ENCODE assay signal across 10 mouse cellular contexts in the genomic region with DNA sequence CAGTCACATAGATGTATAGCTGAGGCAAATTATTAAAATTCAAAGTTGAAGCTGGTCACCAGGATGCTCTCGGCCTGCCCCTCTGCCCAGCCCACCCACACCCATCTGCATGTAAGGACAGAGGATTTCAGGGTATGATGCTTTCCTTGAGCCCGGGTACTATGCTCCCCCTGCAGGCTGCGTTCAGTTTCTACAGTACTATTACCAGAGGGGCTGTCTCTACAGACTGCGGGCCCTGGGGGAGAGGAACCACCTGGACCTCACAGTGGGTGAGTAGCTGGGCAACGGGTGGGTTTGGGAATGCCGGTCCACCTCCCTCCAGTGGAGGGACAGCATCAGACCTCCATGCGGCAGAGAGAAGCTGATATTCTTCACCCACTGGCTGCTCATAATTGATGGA. TPM values are rescaled to one million over a fixed set of nuclear protein-coding genes. Genes with fewer than 3 reads are reported as not detected.
DNase-seq lines count a peak whose midpoint lies in the region; ATAC-seq and TF ChIP-seq lines count a peak whose summit lies in the region.
"Had no signal": no experiment of that assay in that cellular context is flagged by ENCODE, and none has a peak within 500 bp of the region (broad histone marks: within the 10 kb centered on the region; RNA-seq: fewer than 3 reads in every experiment).

No protein-coding gene starts in this region.

- H3K9me3 ChIP-seq in liver, embryonic 12.5 days (replicated peaks): no peaks in the 10 kb centered on the region
- H3K9me3 ChIP-seq in embryonic facial prominence, embryonic 10.5 days: no peaks in the 10 kb centered on the region
- no peaks in the 10 kb centered on the region for H3K9me3 ChIP-seq in neural tube, embryonic 13.5 days
- H3K9me3 ChIP-seq: liver, embryonic 13.5 days; stomach, embryonic 15.5 days had no signal

- H3K79me2 ChIP-seq in liver, adult 2 months (ENCODE audit: control insufficient read depth, insufficient read depth, low read length): no peaks in the 10 kb centered on the region

- ATAC-seq in frontal cortex, adult (ENCODE audit: low TSS enrichment): peak; percentile 53; the same call in 1 of the 2 replicates
- ATAC-seq in liver, embryonic 12.5 days: no peak
- peak; percentile 25; the same call in 1 of the 2 replicates for ATAC-seq in neural tube, embryonic 13.5 days (ENCODE audit: low read depth)

- H3K4me1 ChIP-seq in liver, adult 2 months (ENCODE audit: control insufficient read depth, insufficient read depth, low read length): no peaks in the 10 kb centered on the region
- H3K4me1 ChIP-seq in liver, embryonic 12.5 days: peaks cover 30% of the 10 kb centered on the region
- peaks cover 14% of the 10 kb centered on the region for H3K4me1 ChIP-seq in embryonic facial prominence, embryonic 10.5 days
- H3K4me1 ChIP-seq in neural tube, embryonic 13.5 days (replicated peaks): peaks cover 11% of the 10 kb centered on the region

- WGBS in liver, adult 2 months: 81% methylated on average over 7 of the region's 7 CpGs
- WGBS in liver, embryonic 12.5 days (ENCODE audit: insufficient replicate concordance): 54% methylated on average over 7 of the region's 7 CpGs
- 47% methylated on average over 7 of the region's 7 CpGs for WGBS in embryonic facial prominence, embryonic 10.5 days
- WGBS in neural tube, embryonic 13.5 days: 27% methylated on average over 7 of the region's 7 CpGs

- DNase-seq in frontal cortex, postnatal 14 days (ENCODE audit: low spot score in 2 of 2): no peak
- no peak for DNase-seq in liver, adult 2 months (ENCODE audit: extremely low read depth, low read depth, low spot score)
- peak; percentile 43 for DNase-seq in embryonic facial prominence, embryonic 10.5 days (ENCODE audit: low spot score)
- DNase-seq in c-Kit-positive CD71-positive TER-119-positive erythroid progenitor cells, embryonic 14.5 days (ENCODE audit: low spot score): no peak
- DNase-seq in left cerebral cortex, adult 9 months (ENCODE audit: low spot score in 2 of 2): no peak
- DNase-seq: liver, embryonic 13.5 days had no signal

- H3K9ac ChIP-seq in liver, adult 2 months (ENCODE audit: low read depth, low read length): no peak overlapping the region
- H3K9ac ChIP-seq in liver, embryonic 12.5 days: no peak overlapping the region
- H3K9ac ChIP-seq in neural tube, embryonic 13.5 days: peak overlapping the region; percentile 52
- H3K9ac ChIP-seq: liver, embryonic 13.5 days; stomach, embryonic 15.5 days had no signal

- no peak overlapping the region for H3K27ac ChIP-seq in liver, adult 2 months (replicated peaks; ENCODE audit: insufficient read depth, low read depth, low read length)
- H3K27ac ChIP-seq in liver, embryonic 12.5 days: no peak overlapping the region
- H3K27ac ChIP-seq in embryonic facial prominence, embryonic 10.5 days (replicated peaks): no peak overlapping the region
- no peak overlapping the region for H3K27ac ChIP-seq in neural tube, embryonic 13.5 days (replicated peaks)
- H3K27ac ChIP-seq: liver, embryonic 13.5 days; stomach, embryonic 15.5 days had no signal

- H3K36me3 ChIP-seq in liver, adult 2 months (ENCODE audit: control insufficient read depth, insufficient read depth, low read length): no peaks in the 10 kb centered on the region
- peaks cover 73% of the 10 kb centered on the region for H3K36me3 ChIP-seq in liver, embryonic 12.5 days
- H3K36me3 ChIP-seq in embryonic facial prominence, embryonic 10.5 days (replicated peaks): peaks cover 2% of the 10 kb centered on the region; the same call in 1 of the 2 replicates
- no peaks in the 10 kb centered on the region for H3K36me3 ChIP-seq in neural tube, embryonic 13.5 days
- H3K36me3 ChIP-seq: stomach, embryonic 15.5 days had no signal

- no peak overlapping the region for H3K4me2 ChIP-seq in liver, embryonic 12.5 days
- H3K4me2 ChIP-seq in neural tube, embryonic 13.5 days: no peak overlapping the region
- H3K4me2 ChIP-seq: liver, embryonic 13.5 days; stomach, embryonic 15.5 days had no signal

- no peak for TF ChIP-seq POLR2A in liver, adult 2 months (IDR thresholded peaks at IDR 0.05; ENCODE audit: extremely low read depth, insufficient read depth, low read length)

- no peak overlapping the region for H3K4me3 ChIP-seq in liver, adult 2 months (ENCODE audit: insufficient read depth, low read depth, low read length)
- no peak overlapping the region for H3K4me3 ChIP-seq in liver, embryonic 12.5 days
- no peak overlapping the region for H3K4me3 ChIP-seq in embryonic facial prominence, embryonic 10.5 days
- no peak overlapping the region for H3K4me3 ChIP-seq in neural tube, embryonic 13.5 days
- H3K4me3 ChIP-seq: liver, embryonic 13.5 days; stomach, embryonic 15.5 days had no signal

- no peaks in the 10 kb centered on the region for H3K27me3 ChIP-seq in liver, adult 2 months (ENCODE audit: control insufficient read depth, insufficient read depth, low read length)
- H3K27me3 ChIP-seq in liver, embryonic 12.5 days (replicated peaks): no peaks in the 10 kb centered on the region
- H3K27me3 ChIP-seq in embryonic facial prominence, embryonic 10.5 days (replicated peaks; ENCODE audit: low read depth, poor library complexity, severe bottlenecking): no peaks in the 10 kb centered on the region
- no peaks in the 10 kb centered on the region for H3K27me3 ChIP-seq in neural tube, embryonic 13.5 days
- H3K27me3 ChIP-seq: liver, embryonic 13.5 days; stomach, embryonic 15.5 days had no signal

- peak; percentile 24; the same call in 1 of the 2 replicates for TF ChIP-seq CTCF in liver, adult 2 months (IDR thresholded peaks at IDR 0.05; ENCODE audit: low read depth, low read length)

RNA-seq across cellular contexts. Expression of a gene that starts 17.6 kb away (rescaled TPM):
- total RNA-seq in liver, adult 2 months (2014; rRNA removed): 0.09 and 0.87 TPM in 2 replicates
- polyA plus RNA-seq in liver, adult 2 months (2012; rRNA removed): 0.61 and 0.86 TPM in 2 replicates
- 3.9 and 4.8 TPM in 2 replicates for polyA plus RNA-seq in liver, embryonic 12.5 days (2016; fragmentation: Nextera tagmentation; extraction: Ambion mirVana)
- 1.2 and 2.2 TPM in 2 replicates for polyA plus RNA-seq in embryonic facial prominence, embryonic 10.5 days (2016; fragmentation: Nextera tagmentation; extraction: Ambion mirVana)
- 4.2 and 4.4 TPM in 2 replicates for polyA plus RNA-seq in neural tube, embryonic 13.5 days (2015; fragmentation: Nextera tagmentation; extraction: Ambion mirVana)

RNA-seq across cellular contexts. Expression of a gene that starts 27.1 kb away (rescaled TPM):
- 1.8 and 3.8 TPM in 2 replicates for total RNA-seq in liver, adult 2 months (2014; rRNA removed)
- 6.0 and 7.2 TPM in 2 replicates for polyA plus RNA-seq in liver, adult 2 months (2012; rRNA removed)
- polyA plus RNA-seq in liver, embryonic 12.5 days (2016; fragmentation: Nextera tagmentation; extraction: Ambion mirVana): 6.0 and 6.1 TPM in 2 replicates
- 8.1 TPM in 2 replicates for polyA plus RNA-seq in embryonic facial prominence, embryonic 10.5 days (2016; fragmentation: Nextera tagmentation; extraction: Ambion mirVana)
- 11.5 and 13.1 TPM in 2 replicates for polyA plus RNA-seq in neural tube, embryonic 13.5 days (2015; fragmentation: Nextera tagmentation; extraction: Ambion mirVana)

RNA-seq across cellular contexts. Expression of a gene that starts 46.7 kb away (rescaled TPM):
- 2.7 and 3.4 TPM in 2 replicates for total RNA-seq in liver, adult 2 months (2014; rRNA removed)
- polyA plus RNA-seq in liver, adult 2 months (2012; rRNA removed): 2.0 and 3.8 TPM in 2 replicates
- polyA plus RNA-seq in liver, embryonic 12.5 days (2016; fragmentation: Nextera tagmentation; extraction: Ambion mirVana): 28.2 and 30.3 TPM in 2 replicates
- 11.3 and 11.9 TPM in 2 replicates for polyA plus RNA-seq in embryonic facial prominence, embryonic 10.5 days (2016; fragmentation: Nextera tagmentation; extraction: Ambion mirVana)
- polyA plus RNA-seq in neural tube, embryonic 13.5 days (2015; fragmentation: Nextera tagmentation; extraction: Ambion mirVana): 18.2 and 20.5 TPM in 2 replicates

RNA-seq across cellular contexts. Expression of a gene that starts 54.3 kb away (rescaled TPM):
- 29.8 and 39.8 TPM in 2 replicates for total RNA-seq in liver, adult 2 months (2014; rRNA removed)
- polyA plus RNA-seq in liver, adult 2 months (2012; rRNA removed): 26.4 and 28.5 TPM in 2 replicates
- 77.4 and 77.8 TPM in 2 replicates for polyA plus RNA-seq in liver, embryonic 12.5 days (2016; fragmentation: Nextera tagmentation; extraction: Ambion mirVana)
- 79.1 and 89.3 TPM in 2 replicates for polyA plus RNA-seq in embryonic facial prominence, embryonic 10.5 days (2016; fragmentation: Nextera tagmentation; extraction: Ambion mirVana)
- 66.9 and 67.9 TPM in 2 replicates for polyA plus RNA-seq in neural tube, embryonic 13.5 days (2015; fragmentation: Nextera tagmentation; extraction: Ambion mirVana)
